Mouse (Mus musculus): ENCODE data around the gene Cldn7. TPM values are rescaled to one million over a fixed set of nuclear protein-coding genes. Genes with fewer than 3 reads are reported as not detected.

Cldn7 gene
- polyA plus RNA-seq, 1 experiment from 2014 or later: 7.4 TPM

- Histone ChIP-seq H3K4me2 (peak overlapping the region; percentile 86), H3K27ac (replicated peaks) (no peak overlapping the region), H3K4me3 (peak overlapping the region; percentile 82), H3K36me3 (peaks cover 55% of the 10 kb centered on the region), H3K9ac (peak overlapping the region; percentile 96), H3K4me1 (peaks cover 35% of the 10 kb centered on the region), H3K9me3 (no peaks in the 10 kb centered on the region), H3K27me3 (replicated peaks) (no peaks in the 10 kb centered on the region)
- ATAC-seq (ENCODE audit: extremely low read depth, insufficient number of reproducible peaks, low FRiP score, low TSS enrichment): no peak
- 84% methylated on average over 3 of the region's 3 CpGs for WGBS
These were observed 28.4 kb downstream of the Cldn7 start for GRCm38 (mm10) chr11:69992932-69993331.

DNA sequence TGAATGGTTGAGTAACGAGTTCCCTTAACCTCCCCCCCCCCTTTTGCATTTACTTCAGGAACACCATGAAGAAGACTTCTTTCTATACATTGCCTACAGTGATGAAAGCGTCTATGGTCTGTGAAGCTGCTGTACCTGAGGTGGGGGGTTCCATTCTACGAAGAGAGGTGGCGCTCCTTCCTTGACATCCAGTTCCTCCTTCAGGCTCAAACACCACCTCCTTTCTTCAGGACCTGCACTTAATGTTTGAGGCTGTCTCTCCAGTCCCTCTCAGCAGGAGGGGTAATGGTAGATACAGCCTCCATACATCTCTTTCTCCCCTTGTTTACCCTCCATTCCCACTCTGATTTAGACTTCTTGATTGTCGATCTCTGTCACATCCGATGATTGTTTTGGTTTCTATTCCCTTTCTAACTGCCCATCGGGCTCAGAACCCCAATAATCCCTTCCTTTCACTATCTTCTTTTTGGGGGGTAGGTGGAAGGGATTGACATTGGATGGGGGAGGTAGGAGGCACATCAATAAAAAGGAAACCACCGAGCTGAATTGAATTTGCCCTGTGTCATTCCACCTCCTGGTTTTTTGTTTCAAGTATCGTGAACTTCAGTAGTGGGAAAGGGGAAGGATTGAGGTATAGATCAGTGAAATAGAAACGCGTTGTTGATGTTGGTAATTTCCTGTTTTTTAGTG is 30.0 kb downstream of the Cldn7 start:
- Histone ChIP-seq H3K9me3 (no peaks in the 10 kb centered on the region), H3K4me2 (peak overlapping the region; percentile 70), H3K27me3 (replicated peaks) (no peaks in the 10 kb centered on the region), H3K4me3 (peak overlapping the region; percentile 99), H3K4me1 (peaks cover 45% of the 10 kb centered on the region), H3K36me3 (peaks cover 55% of the 10 kb centered on the region), H3K9ac (peak overlapping the region; percentile 100; the same call in 1 of the 2 replicates), H3K27ac (replicated peaks) (no peak overlapping the region)
- WGBS: 82% methylated on average over 11 of the region's 11 CpGs
- ATAC-seq (ENCODE audit: extremely low read depth, insufficient number of reproducible peaks, low FRiP score, low TSS enrichment): no peak

DNA sequence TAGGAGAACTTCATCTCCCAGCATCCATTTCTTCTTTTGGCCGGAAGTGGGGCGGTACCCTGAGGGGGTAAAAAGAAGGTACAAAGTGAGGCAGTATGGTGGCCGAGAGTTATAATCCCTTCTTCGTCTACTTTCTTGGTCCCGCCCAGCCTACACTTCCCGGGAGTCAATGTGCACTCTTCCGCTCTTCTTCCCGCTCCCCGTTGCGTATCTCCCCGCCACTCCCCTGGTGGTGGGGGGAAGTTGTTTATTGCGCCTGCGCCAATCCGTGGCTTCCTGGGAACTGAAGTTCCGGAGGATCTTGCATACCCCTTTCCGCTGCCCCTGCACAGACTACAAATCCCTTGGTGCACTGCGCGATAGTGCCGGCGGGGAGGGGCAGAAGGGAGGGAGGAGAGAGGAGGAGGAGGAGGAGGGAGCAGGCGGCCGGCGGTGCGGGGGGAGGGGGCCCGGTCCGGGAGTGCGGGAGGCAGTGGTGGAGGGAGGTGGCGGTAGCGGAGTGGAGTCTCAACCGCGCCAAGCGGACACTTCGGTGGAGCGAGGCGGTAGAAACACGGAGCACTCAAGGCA is 30.9 kb downstream of the Cldn7 start, which contains the start of gene Phf23:
TSS of gene Phf23 (plus strand) at position 387 of the 570 bp plus-strand sequence.
- H3K4me3 ChIP-seq: peak within 1 kb of the TSS; percentile 99
- no peaks in the 10 kb centered on the region for H3K9me3 ChIP-seq
- ATAC-seq (ENCODE audit: extremely low read depth, insufficient number of reproducible peaks, low FRiP score, low TSS enrichment): peak; percentile 65
- H3K27ac ChIP-seq (replicated peaks): peak within 1 kb of the TSS; percentile 99
- peak within 1 kb of the TSS; percentile 70 for H3K4me2 ChIP-seq
- WGBS: under 1% methylated on average over 35 of the region's 36 CpGs
- no peaks in the 10 kb centered on the region for H3K27me3 ChIP-seq (replicated peaks)
- H3K36me3 ChIP-seq: peaks cover 53% of the 10 kb centered on the region
- peaks cover 44% of the 10 kb centered on the region for H3K4me1 ChIP-seq
- peak within 1 kb of the TSS; percentile 100 for H3K9ac ChIP-seq

DNA sequence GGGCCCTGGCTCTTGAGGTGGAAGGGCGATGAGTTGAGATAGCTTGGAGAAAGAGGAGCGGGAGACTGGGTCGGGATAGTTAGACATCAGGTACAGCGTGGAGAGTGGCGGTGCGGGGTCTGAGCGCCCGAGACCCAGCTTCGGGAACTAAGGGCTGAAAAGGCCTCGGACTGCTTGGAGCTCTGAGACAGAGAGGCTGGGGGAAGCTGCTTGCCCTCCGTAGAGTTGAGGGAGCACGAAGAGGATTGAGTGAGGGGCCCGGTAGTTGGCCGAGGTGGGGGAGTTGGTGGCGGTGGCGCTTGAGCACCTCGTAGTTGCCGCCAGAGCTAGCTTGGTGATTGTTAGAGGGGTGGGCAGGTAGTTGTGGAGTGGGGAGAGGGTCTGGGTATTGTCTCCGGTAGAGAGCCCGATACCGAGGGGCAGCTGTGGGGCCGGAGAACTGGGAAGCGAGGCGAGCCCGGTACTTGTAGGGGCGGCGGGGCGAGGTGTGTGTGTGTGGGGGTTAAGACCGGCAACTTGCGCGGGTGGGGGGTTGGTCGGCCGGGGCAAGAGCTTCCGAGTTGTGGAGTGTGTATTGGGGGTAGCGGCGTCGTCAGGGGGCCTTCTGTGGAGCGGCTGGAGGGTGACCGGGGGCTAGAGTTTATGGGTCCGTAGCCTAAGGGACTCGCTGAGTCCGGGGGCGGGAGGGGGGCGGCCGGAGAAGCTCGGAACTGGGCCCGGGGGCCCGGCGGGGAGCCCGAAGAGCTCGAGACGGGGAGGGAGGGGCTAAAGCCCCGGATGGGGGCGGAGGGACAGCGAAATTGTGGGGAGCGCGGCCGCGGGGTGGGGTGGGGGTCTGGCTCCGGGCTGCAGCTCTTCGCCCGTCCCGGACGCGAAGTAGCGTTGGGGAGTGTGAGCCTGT is 31.8 kb downstream of the Cldn7 start:
- H3K27ac ChIP-seq (replicated peaks): peak overlapping the region; percentile 99
- under 1% methylated on average over 58 of the region's 66 CpGs for WGBS
- H3K9me3 ChIP-seq: no peaks in the 10 kb centered on the region
- peaks cover 53% of the 10 kb centered on the region for H3K36me3 ChIP-seq
- no peaks in the 10 kb centered on the region for H3K27me3 ChIP-seq (replicated peaks)
- H3K4me3 ChIP-seq: peak overlapping the region; percentile 99
- peak overlapping the region; percentile 70 for H3K4me2 ChIP-seq
- ATAC-seq (ENCODE audit: extremely low read depth, insufficient number of reproducible peaks, low FRiP score, low TSS enrichment): no peak
- peak overlapping the region; percentile 100 for H3K9ac ChIP-seq
- peaks cover 45% of the 10 kb centered on the region for H3K4me1 ChIP-seq

DNA sequence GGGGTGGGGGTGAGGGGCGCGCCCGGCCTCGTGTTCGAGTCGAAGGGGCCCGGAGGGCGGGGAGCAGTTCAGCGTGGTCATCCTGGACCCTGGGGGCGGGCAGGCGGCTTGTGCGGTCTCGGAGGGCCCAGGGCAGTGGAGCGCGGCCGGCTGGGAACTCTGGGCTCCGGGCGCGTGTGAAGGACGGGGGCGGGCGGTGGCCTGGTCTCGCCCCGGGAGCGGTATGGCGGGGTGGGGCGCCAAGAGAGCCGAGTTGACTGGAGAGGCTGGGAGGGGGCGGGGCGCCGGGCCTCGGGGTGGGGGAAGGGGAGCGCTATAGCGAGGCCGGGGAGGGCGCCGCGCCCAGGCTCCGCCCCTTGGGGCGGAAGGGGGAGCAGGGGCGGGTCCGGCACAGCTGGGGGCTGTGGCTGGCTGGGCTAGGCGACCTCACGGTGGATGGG is 32.5 kb downstream of the Cldn7 start:
- under 1% methylated on average over 36 of the region's 44 CpGs for WGBS
- ATAC-seq (ENCODE audit: extremely low read depth, insufficient number of reproducible peaks, low FRiP score, low TSS enrichment): peak; percentile 58
- Histone ChIP-seq H3K27ac (replicated peaks) (peak overlapping the region; percentile 99), H3K9me3 (no peaks in the 10 kb centered on the region), H3K4me3 (peak overlapping the region; percentile 99), H3K27me3 (replicated peaks) (no peaks in the 10 kb centered on the region), H3K4me1 (peaks cover 52% of the 10 kb centered on the region), H3K36me3 (peaks cover 56% of the 10 kb centered on the region), H3K9ac (peak overlapping the region; percentile 100), H3K4me2 (peak overlapping the region; percentile 70)

GRCm38 (mm10) chr11:69998567-69999491 is 34.2 kb downstream of the Cldn7 start:
- Histone ChIP-seq H3K9ac (peak overlapping the region; percentile 100; the same call in 1 of the 2 replicates), H3K27ac (replicated peaks) (no peak overlapping the region), H3K4me3 (peak overlapping the region; percentile 99), H3K9me3 (no peaks in the 10 kb centered on the region), H3K4me2 (peak overlapping the region; percentile 70), H3K4me1 (peaks cover 60% of the 10 kb centered on the region), H3K27me3 (replicated peaks) (no peaks in the 10 kb centered on the region), H3K36me3 (peaks cover 44% of the 10 kb centered on the region)
- ATAC-seq (ENCODE audit: extremely low read depth, insufficient number of reproducible peaks, low FRiP score, low TSS enrichment): no peak
- 87% methylated on average over 27 of the region's 27 CpGs for WGBS

GRCm38 (mm10) chr11:69999666-70000065 is 35.1 kb downstream of the Cldn7 start:
- no peaks in the 10 kb centered on the region for H3K27me3 ChIP-seq (replicated peaks)
- H3K9ac ChIP-seq: 0 out of 2 replicates have a peak overlapping the region, but pooled peaks have one; percentile 34
- H3K27ac ChIP-seq (replicated peaks): peak overlapping the region; percentile 96
- peaks cover 36% of the 10 kb centered on the region for H3K36me3 ChIP-seq
- H3K4me3 ChIP-seq: peak overlapping the region; percentile 79
- no peaks in the 10 kb centered on the region for H3K9me3 ChIP-seq
- ATAC-seq (ENCODE audit: extremely low read depth, insufficient number of reproducible peaks, low FRiP score, low TSS enrichment): no peak
- H3K4me1 ChIP-seq: peaks cover 54% of the 10 kb centered on the region
- peak overlapping the region; percentile 79 for H3K4me2 ChIP-seq
- WGBS: 84% methylated on average over 8 of the region's 8 CpGs

DNA sequence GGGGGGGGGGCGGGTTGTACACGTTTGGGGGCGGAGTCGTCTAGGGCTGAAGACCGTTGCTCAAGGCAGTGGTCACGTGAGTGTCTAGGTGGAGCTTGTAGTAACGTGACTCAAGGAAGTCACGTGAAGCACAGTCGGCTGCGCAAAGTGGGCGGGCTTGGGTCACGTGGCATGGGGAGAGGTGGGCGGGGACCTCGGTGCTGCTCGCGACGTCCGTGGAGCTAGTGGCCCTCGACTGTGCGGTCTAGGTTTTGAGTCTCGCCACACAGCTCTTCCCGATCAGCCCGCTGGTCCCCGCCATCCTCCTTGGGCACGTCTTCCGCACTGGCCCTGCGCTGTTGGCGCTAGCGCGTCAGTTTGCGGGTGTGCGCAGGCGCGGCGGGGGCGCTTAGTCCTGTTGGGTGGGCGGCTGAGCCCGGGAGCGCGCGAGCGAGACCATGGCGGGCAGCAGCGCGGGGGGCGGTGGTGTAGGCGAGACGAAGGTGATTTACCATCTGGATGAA is 35.9 kb downstream of the Cldn7 start, which contains the start of gene Dvl2:
TSS of gene Dvl2 (plus strand) at position 200 of the 503 bp plus-strand sequence.
- H3K36me3 ChIP-seq: peaks cover 41% of the 10 kb centered on the region
- H3K4me1 ChIP-seq: peaks cover 52% of the 10 kb centered on the region

GRCm38 (mm10) chr11:70001159-70001558 is 36.6 kb downstream of the Cldn7 start:
- ATAC-seq (ENCODE audit: extremely low read depth, insufficient number of reproducible peaks, low FRiP score, low TSS enrichment): no peak
- Histone ChIP-seq H3K27ac (replicated peaks) (peak overlapping the region; percentile 96), H3K9me3 (no peaks in the 10 kb centered on the region), H3K9ac (peak overlapping the region; percentile 93), H3K4me3 (peak overlapping the region; percentile 79), H3K4me1 (peaks cover 52% of the 10 kb centered on the region), H3K36me3 (peaks cover 48% of the 10 kb centered on the region), H3K27me3 (replicated peaks) (no peaks in the 10 kb centered on the region), H3K4me2 (peak overlapping the region; percentile 79)
- 9% methylated on average over 8 of the region's 8 CpGs for WGBS

More for the DNA sequence above, 35.9 kb downstream of the Cldn7 start, which contains the start of gene Dvl2:
- WGBS: under 1% methylated on average over 47 of the region's 48 CpGs
- peak within 1 kb of the TSS; percentile 96 for H3K27ac ChIP-seq (replicated peaks)
- H3K27me3 ChIP-seq (replicated peaks): no peaks in the 10 kb centered on the region
- peak within 1 kb of the TSS; percentile 93 for H3K9ac ChIP-seq
- ATAC-seq (ENCODE audit: extremely low read depth, insufficient number of reproducible peaks, low FRiP score, low TSS enrichment): peak; percentile 52
- peak within 1 kb of the TSS; percentile 79 for H3K4me3 ChIP-seq
- H3K9me3 ChIP-seq: no peaks in the 10 kb centered on the region
- H3K4me2 ChIP-seq: peak within 1 kb of the TSS; percentile 79

GRCm38 (mm10) chr11:70001865-70002264 is 37.3 kb downstream of the Cldn7 start:
- peaks cover 55% of the 10 kb centered on the region for H3K36me3 ChIP-seq
- no peak overlapping the region for H3K27ac ChIP-seq (replicated peaks)
- peak overlapping the region; percentile 79 for H3K4me3 ChIP-seq
- no peaks in the 10 kb centered on the region for H3K9me3 ChIP-seq
- H3K4me1 ChIP-seq: peaks cover 52% of the 10 kb centered on the region
- no peak for ATAC-seq (ENCODE audit: extremely low read depth, insufficient number of reproducible peaks, low FRiP score, low TSS enrichment)
- no peaks in the 10 kb centered on the region for H3K27me3 ChIP-seq (replicated peaks)
- peak overlapping the region; percentile 93 for H3K9ac ChIP-seq
- H3K4me2 ChIP-seq: peak overlapping the region; percentile 79

All from heart, embryonic 13.5 days (tissue).